In the genomic region with DNA sequence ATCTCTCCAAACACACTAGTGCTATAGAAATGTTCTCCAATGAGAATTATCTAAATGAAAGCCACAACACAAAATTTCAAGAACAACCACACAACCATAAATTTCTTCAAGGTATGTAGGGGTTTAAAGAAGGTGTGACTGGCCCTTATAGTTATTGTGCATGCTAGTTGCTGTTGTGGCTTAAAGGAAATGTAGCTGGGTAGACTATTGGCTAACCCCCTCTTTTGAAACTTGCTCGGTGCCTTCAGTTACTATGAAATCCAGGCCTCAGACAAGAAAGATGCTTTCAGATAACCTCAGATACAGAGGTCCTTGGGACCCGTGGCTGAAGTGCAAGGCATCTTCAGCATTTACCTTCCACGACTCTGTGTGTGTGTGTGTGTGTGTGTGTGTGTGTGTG, we compare ENCODE assay signal across 23 mouse cellular contexts. TPM values are rescaled to one million over a fixed set of nuclear protein-coding genes. Genes with fewer than 3 reads are reported as not detected.
DNase-seq lines count a peak whose midpoint lies in the region; ATAC-seq and TF ChIP-seq lines count a peak whose summit lies in the region.
"Had no signal": no experiment of that assay in that cellular context is flagged by ENCODE, and none has a peak within 500 bp of the region (broad histone marks: within the 10 kb centered on the region; RNA-seq: fewer than 3 reads in every experiment).

No protein-coding gene starts in this region.

- no peak overlapping the region for H3K4me3 ChIP-seq in bone marrow, adult 2 months (replicated peaks; ENCODE audit: control insufficient read depth, low read depth, low read length)
- H3K4me3 ChIP-seq: embryonic facial prominence, embryonic 10.5 days; embryonic facial prominence, embryonic 12.5 days; forebrain, embryonic 13.5 days; forebrain, embryonic 15.5 days had no signal

- peak overlapping the region; percentile 39; the same call in 1 of the 2 replicates for H3K27ac ChIP-seq in bone marrow, adult 2 months (ENCODE audit: control insufficient read depth, insufficient read depth, low read depth, low read length, poor library complexity)
- H3K27ac ChIP-seq: embryonic facial prominence, embryonic 10.5 days; embryonic facial prominence, embryonic 12.5 days; forebrain, embryonic 13.5 days; forebrain, embryonic 15.5 days had no signal

- H3K4me1 ChIP-seq in bone marrow, adult 2 months (ENCODE audit: control insufficient read depth, insufficient read depth, low read length), result no peaks in the 10 kb centered on the region; the same call in 1 of the 2 replicates
- H3K4me1 ChIP-seq: embryonic facial prominence, embryonic 10.5 days; embryonic facial prominence, embryonic 12.5 days; forebrain, embryonic 13.5 days; forebrain, embryonic 15.5 days had no signal

- TF ChIP-seq POLR2A in bone marrow, adult 2 months (IDR thresholded peaks at IDR 0.05; ENCODE audit: borderline replicate concordance, control insufficient read depth, low read depth, low read length), result no peak

- peak; percentile 57; the same call in 1 of the 2 replicates for ATAC-seq in megakaryocyte, adult 5-6 weeks (ENCODE audit: poor library complexity, severe bottlenecking)
- ATAC-seq: activated CD4-positive, CD25-positive, alpha-beta regulatory T cell, adult 4 months; CD4-positive, CD25-positive, alpha-beta regulatory T cell, adult 4 months; forebrain, embryonic 13.5 days; forebrain, embryonic 15.5 days; forebrain, postnatal 0 days; Patski had no signal

- intact Hi-C loops in left cerebral cortex, postnatal 10 days (cut with DNase I), result no loop called here

- WGBS in bone marrow, adult 2 months, result 34% methylated on average over 3 of the region's 3 CpGs

- no peak for TF ChIP-seq CTCF in bone marrow, adult 2 months (IDR thresholded peaks at IDR 0.05; ENCODE audit: control insufficient read depth, insufficient read depth, low read length)

- peak; percentile 28 for DNase-seq in 416B (ENCODE audit: low read depth)
- no peak for DNase-seq in layer of hippocampus, postnatal 25 days (ENCODE audit: extremely low spot score in 1 of 2, low spot score in 1 of 2)
- no peak for DNase-seq in left cerebral cortex, postnatal 10 days (ENCODE audit: extremely low spot score in 1 of 2, low spot score in 2 of 2)
- no peak for DNase-seq in kidney, adult 11 months
- DNase-seq: adrenal gland, adult 8-10 months; adrenal gland, postnatal 14 days; adrenal gland, postnatal 36 days; B cell, adult 2 months; cerebellum, adult 11 months; cerebellum, adult 18-20 months; cerebellum, adult 9-10 months; cerebellum, postnatal 10 days; cerebellum, postnatal 25 days; forebrain, postnatal 0 days had no signal

RNA-seq across cellular contexts. Expression of a gene that starts 45.3 kb away (rescaled TPM):
- polyA plus RNA-seq in bone marrow, adult 2 months (2011; ENCODE audit: insufficient read depth, insufficient read length, low replicate concordance, missing spikeins), result 3.5 and 5.0 TPM in 2 replicates
- total RNA-seq in megakaryocyte, adult 5-6 weeks (2015), result 11.9 and 12.3 TPM in 2 replicates
- total RNA-seq in megakaryocyte, adult 5-6 weeks (2017), result 12.4 and 15.9 TPM in 2 replicates
- 10 to 100 TPM; 16.1 to 16.3 TPM for total RNA-seq in layer of hippocampus, postnatal 25 days (2021)
- total RNA-seq in left cerebral cortex, postnatal 10 days (2021), result 10 to 100 TPM; 10.4 to 12.0 TPM
